Mouse (Mus musculus) liver, postnatal 0 days (tissue): ENCODE measurements around the gene Nfatc2.

ENCODE experiments used
- CTCF ChIP-seq: sonication (generic); IDR thresholded peaks from 2 replicates; pipeline ENCODE4 v1.5.1; 2016; ENCODE audit warnings: antibody characterized with exemption, low read depth
- EP300 ChIP-seq: IDR thresholded peaks from 2 replicates; pipeline ENCODE4 v1.6.1; 2016; ENCODE audit warnings: antibody characterized with exemption, low read depth, mild to moderate bottlenecking

GRCm38 (mm10) chr2:168555897-168556670 lies 45.4 kb downstream of the Nfatc2 start:
- TF ChIP-seq CTCF (no peak), EP300 (no peak)
